Mouse (Mus musculus): Measurements from ENCODE around the gene Olfr180. TPM values are rescaled to one million over a fixed set of nuclear protein-coding genes. Genes with fewer than 3 reads are reported as not detected.

Olfr180 gene
- not detected in 2 replicates for polyA plus RNA-seq (2012; rRNA removed)

GRCm38 (mm10) chr16:58929292-58929691 is at the start of gene Olfr180:
Gene Olfr180 (minus strand): TSS chr16:58929392.
- DNase-seq (ENCODE audit: low read depth) = no peak

GRCm38 (mm10) chr16:58928655-58929054 is 537 bp downstream of the Olfr180 start, which contains the start of gene Olfr181:
Gene Olfr181 (minus strand): TSS chr16:58928755.
- DNase-seq (ENCODE audit: low read depth) = no peak

- no peak for DNase-seq (ENCODE audit: low read depth)
Measured at GRCm38 (mm10) chr16:58891963-58892362, 37.2 kb downstream of the Olfr180 start, which contains the start of gene Olfr178. Gene Olfr178 (minus strand): TSS chr16:58892063.

GRCm38 (mm10) chr16:58884416-58884815 is 44.8 kb downstream of the Olfr180 start:
- no peak for DNase-seq (ENCODE audit: low read depth)

GRCm38 (mm10) chr16:58874668-58875067 is 54.5 kb downstream of the Olfr180 start, which contains the start of gene Olfr177:
Gene Olfr177 (minus strand): TSS chr16:58874768.
- DNase-seq (ENCODE audit: low read depth) = no peak

Other genes starting within 250 kb of the Olfr180 start
- gene Gpr15, start 210.3 kb downstream of the Olfr180 start, polyA plus RNA-seq (2012; rRNA removed) = not detected in 2 replicates
- gene Cldnd1, start 201.5 kb downstream of the Olfr180 start, polyA plus RNA-seq (2012; rRNA removed) = 42.4 and 43.2 TPM in 2 replicates
- not detected in 2 replicates for gene Olfr172, start 166.2 kb downstream of the Olfr180 start, polyA plus RNA-seq (2012; rRNA removed)
- not detected in 2 replicates for gene Olfr173, start 129.1 kb downstream of the Olfr180 start, polyA plus RNA-seq (2012; rRNA removed)
- gene Olfr175-ps1, start 102.6 kb downstream of the Olfr180 start, polyA plus RNA-seq (2012; rRNA removed) = not detected in 2 replicates
- gene Olfr177, start 54.6 kb downstream of the Olfr180 start, polyA plus RNA-seq (2012; rRNA removed) = not detected in 2 replicates
- gene Olfr178, start 37.3 kb downstream of the Olfr180 start, polyA plus RNA-seq (2012; rRNA removed) = not detected in 2 replicates
- gene Olfr181, start 637 bp downstream of the Olfr180 start, polyA plus RNA-seq (2012; rRNA removed) = not detected in 2 replicates
- gene Olfr183, start 66.0 kb upstream of the Olfr180 start, polyA plus RNA-seq (2012; rRNA removed) = not detected in 2 replicates
- gene Olfr186, start 100.9 kb upstream of the Olfr180 start, polyA plus RNA-seq (2012; rRNA removed) = not detected in 2 replicates
- gene Olfr187, start 110.4 kb upstream of the Olfr180 start, polyA plus RNA-seq (2012; rRNA removed) = not detected in 2 replicates
- gene Olfr190, start 148.6 kb upstream of the Olfr180 start, polyA plus RNA-seq (2012; rRNA removed) = not detected in 2 replicates
- not detected in 2 replicates for gene Olfr191, start 160.4 kb upstream of the Olfr180 start, polyA plus RNA-seq (2012; rRNA removed)
- gene Olfr193, start 182.5 kb upstream of the Olfr180 start, polyA plus RNA-seq (2012; rRNA removed) = not detected in 2 replicates
- gene Olfr194, start 191.7 kb upstream of the Olfr180 start, polyA plus RNA-seq (2012; rRNA removed) = not detected in 2 replicates
- not detected in 2 replicates for gene Olfr195, start 217.7 kb upstream of the Olfr180 start, polyA plus RNA-seq (2012; rRNA removed)
- gene Olfr196, start 241.1 kb upstream of the Olfr180 start, polyA plus RNA-seq (2012; rRNA removed) = not detected in 2 replicates

Measured in gonadal fat pad, adult 2 months (tissue).